Mouse (Mus musculus) cerebellum, adult 2 months (tissue): ENCODE measurements at regions not wholly inside any gene's neighbourhood (a gene's known extent, or its start where the extent isn't known, plus 50 kb on each side); places are given as distances from the start of the nearest gene placed in this dataset.

Experiments
- CTCF ChIP-seq: fragments of 200-500 bp; IDR thresholded peaks from 2 replicates; pipeline ENCODE4 v1.5.1; 2011; ENCODE audit warnings: low read depth, mild to moderate bottlenecking, control low read depth, low read length, moderate library complexity, borderline replicate concordance; ENCODE audit not compliant: insufficient read depth
- POLR2A ChIP-seq: fragments of 200-500 bp; IDR thresholded peaks from 2 replicates; pipeline ENCODE4 v1.6.1; 2011; ENCODE audit warnings: low read length, control low read depth, borderline replicate concordance; ENCODE audit not compliant: insufficient read depth

DNA sequence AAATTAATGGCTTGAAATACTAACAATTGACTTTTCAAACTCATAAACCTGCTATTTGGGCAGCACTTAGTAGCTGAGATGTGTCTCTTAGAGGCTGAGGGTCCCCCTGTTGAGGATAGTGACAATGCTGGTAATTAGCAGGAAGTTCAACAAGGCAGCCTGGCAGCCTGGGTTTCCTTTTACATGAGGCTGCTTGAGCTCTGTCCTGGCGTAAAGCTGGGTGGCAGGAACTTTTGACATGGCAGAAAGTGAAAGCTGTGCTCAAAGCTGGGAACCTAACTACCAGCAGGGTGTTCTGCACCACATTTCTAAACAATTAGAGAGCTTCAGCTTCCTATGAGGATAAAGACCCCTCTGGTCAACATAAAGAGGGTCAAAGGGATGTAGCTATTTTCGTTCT, 194.5 kb downstream of the Etaa1 start:
- no peak for TF ChIP-seq CTCF
- no peak for TF ChIP-seq POLR2A
